Mouse (Mus musculus) CH12.LX (cell line): ENCODE results near the gene Rplp2.

Source experiments
- CTCF ChIP-seq, 2 experiments: IDR thresholded peaks in 1 of 2; conservative IDR thresholded peaks in 1 of 2; 2 replicates each; pipeline ENCODE4 v1.5.1; 2011 to 2012; ENCODE audit warnings: low read depth in 2 of 2, low read length in 2 of 2, improper control_type of control experiment in 1 of 2, inconsistent platforms in 1 of 2, mild to moderate bottlenecking in 1 of 2, moderate library complexity in 1 of 2
- E2F4 ChIP-seq: IDR thresholded peaks from 2 replicates; pipeline ENCODE4 v1.6.1; 2011; ENCODE audit warnings: low read depth, low read length, improper control_type of control experiment; ENCODE audit not compliant: insufficient replicate concordance
- ELF1 ChIP-seq: IDR thresholded peaks from 2 replicates; pipeline ENCODE4 v1.6.1; 2014; ENCODE audit warnings: low read depth, mild to moderate bottlenecking, inconsistent platforms, low read length, improper control_type of control experiment
- EP300 ChIP-seq: IDR thresholded peaks from 2 replicates; pipeline ENCODE4 v1.6.1; 2011; ENCODE audit warnings: low read length, improper control_type of control experiment
- ETS1 ChIP-seq: conservative IDR thresholded peaks from 2 replicates; pipeline ENCODE4 v1.6.1; 2012; ENCODE audit warnings: low read depth, mild to moderate bottlenecking, inconsistent platforms, low read length, improper control_type of control experiment, moderate library complexity
- GABPA ChIP-seq: IDR thresholded peaks from 2 replicates; pipeline ENCODE4 v1.6.1; 2012; ENCODE audit warnings: low read depth, low read length, improper control_type of control experiment, inconsistent platforms; ENCODE audit not compliant: insufficient replicate concordance
- IRF4 ChIP-seq: IDR thresholded peaks from 2 replicates; pipeline ENCODE4 v1.6.1; 2014; ENCODE audit warnings: low read depth, mild to moderate bottlenecking, inconsistent platforms, low read length, improper control_type of control experiment
- POLR2A ChIP-seq: IDR thresholded peaks from 2 replicates; pipeline ENCODE4 v1.6.1; 2011; ENCODE audit warnings: low read depth, mild to moderate bottlenecking, improper control_type of control experiment, low read length
- RAD21 ChIP-seq: IDR thresholded peaks from 2 replicates; pipeline ENCODE4 v1.6.1; 2011; ENCODE audit warnings: low read depth, mild to moderate bottlenecking, low read length, improper control_type of control experiment, moderate library complexity
- USF1 ChIP-seq: IDR thresholded peaks from 2 replicates; pipeline ENCODE4 v1.6.1; 2014; ENCODE audit warnings: low read depth, mild to moderate bottlenecking, inconsistent platforms, low read length, improper control_type of control experiment
- USF2 ChIP-seq: conservative IDR thresholded peaks from 2 replicates; pipeline ENCODE4 v1.6.1; 2011; ENCODE audit warnings: low read depth, low read length, improper control_type of control experiment
- ZKSCAN1 ChIP-seq: IDR thresholded peaks from 2 replicates; pipeline ENCODE4 v1.6.1; 2012; ENCODE audit warnings: low read depth, inconsistent platforms, low read length, improper control_type of control experiment, borderline replicate concordance

DNA sequence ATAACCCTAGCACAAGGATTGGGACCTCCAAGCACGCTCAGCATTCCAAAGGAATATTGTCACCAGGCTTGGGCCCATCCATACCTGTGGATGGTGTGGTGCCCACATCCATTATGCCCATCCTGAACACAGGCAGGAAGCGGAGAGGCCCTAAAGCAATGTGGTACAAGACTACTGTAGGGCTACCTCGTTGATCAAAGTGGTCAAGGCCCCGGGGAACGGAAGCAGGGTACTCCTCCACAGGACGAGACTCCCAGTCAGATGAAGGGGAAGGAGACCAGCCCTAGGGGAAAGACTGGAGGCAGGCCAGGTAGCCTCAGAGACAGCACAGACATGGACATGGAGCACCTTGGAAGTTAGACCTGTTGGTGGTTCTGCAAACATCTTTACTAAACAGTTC, 25.6 kb downstream of the Rplp2 start:
- no peak for TF ChIP-seq RAD21
- no peak for TF ChIP-seq USF2
- no peak for TF ChIP-seq E2F4
- TF ChIP-seq CTCF (conservative IDR thresholded peaks at IDR 0.05 in 1 of 2, IDR thresholded peaks at IDR 0.05 in 1 of 2; ENCODE audit: low read depth in 2 of 2, low read length in 2 of 2), result no peak
- TF ChIP-seq POLR2A, result no peak
- no peak for TF ChIP-seq ZKSCAN1
- TF ChIP-seq GABPA, result no peak
- no peak for TF ChIP-seq USF1
- TF ChIP-seq ETS1, result no peak
- no peak for TF ChIP-seq ELF1
- TF ChIP-seq EP300, result no peak
- no peak for TF ChIP-seq IRF4
